Mouse (Mus musculus) lung, postnatal 4 days (tissue): ENCODE measurements around the gene Dlec1.

ENCODE experiments used
- DNase-seq, 2 experiments: peaks; one replicate each; pipeline ENCODE4 v3.0.0; 2021

Dlec1 gene

GRCm38 (mm10) chr9:119144696-119145095 lies 42.4 kb downstream of the Dlec1 start:
- peak in 1 of 2 experiments; percentile 53 for DNase-seq

GRCm38 (mm10) chr9:119145137-119145536 lies 42.9 kb downstream of the Dlec1 start:
- DNase-seq = no peak

- DNase-seq = no peak
These were observed 43.4 kb downstream of the Dlec1 start for GRCm38 (mm10) chr9:119145638-119146037.

- DNase-seq = no peak
These were observed 44.0 kb downstream of the Dlec1 start for GRCm38 (mm10) chr9:119146098-119146770.

GRCm38 (mm10) chr9:119149601-119150000 lies 47.3 kb downstream of the Dlec1 start:
- peak; percentile 54 to 57 for DNase-seq

- no peak for DNase-seq
These were observed 49.5 kb downstream of the Dlec1 start for GRCm38 (mm10) chr9:119151751-119152150.

- no peak for DNase-seq
These were observed 53.1 kb downstream of the Dlec1 start for GRCm38 (mm10) chr9:119155416-119155815.

GRCm38 (mm10) chr9:119155826-119156225 lies 53.5 kb downstream of the Dlec1 start:
- DNase-seq = no peak

GRCm38 (mm10) chr9:119156278-119157201 lies 54.3 kb downstream of the Dlec1 start, which contains the start of gene Acaa1b:
Gene Acaa1b (minus strand): TSS chr9:119157093.
- DNase-seq = peak; percentile 81 to 85

GRCm38 (mm10) chr9:119158861-119159260 lies 56.6 kb downstream of the Dlec1 start, which contains the start of gene Gm47289:
Gene Gm47289 (plus strand): TSS chr9:119159161.
- no peak for DNase-seq

- no peak for DNase-seq
These were observed 58.4 kb downstream of the Dlec1 start for GRCm38 (mm10) chr9:119160689-119161088.

- no peak for DNase-seq
These were observed 62.5 kb downstream of the Dlec1 start for GRCm38 (mm10) chr9:119164743-119165142.

- DNase-seq = no peak
These were observed 63.3 kb downstream of the Dlec1 start for GRCm38 (mm10) chr9:119165548-119165947.

- no peak for DNase-seq
These were observed 65.3 kb downstream of the Dlec1 start for GRCm38 (mm10) chr9:119167608-119168007.

GRCm38 (mm10) chr9:119179292-119179691 lies 77.0 kb downstream of the Dlec1 start:
- DNase-seq = no peak

- peak; percentile 68 to 84 for DNase-seq
These were observed 79.0 kb downstream of the Dlec1 start for GRCm38 (mm10) chr9:119181241-119181728.

- peak; percentile 44 to 56 for DNase-seq
These were observed 90.1 kb downstream of the Dlec1 start for GRCm38 (mm10) chr9:119192202-119192990.
